Mouse (Mus musculus): ENCODE data around the gene Cacna2d2.

The Cacna2d2 gene

GRCm38 (mm10) chr9:107496359-107496758 lies 96.9 kb downstream of the Cacna2d2 start:
- no peak for DNase-seq (ENCODE audit: low read depth, low spot score)

- no peak for DNase-seq (ENCODE audit: low read depth, low spot score)
Observed at GRCm38 (mm10) chr9:107500708-107501286, 101.4 kb downstream of the Cacna2d2 start.

GRCm38 (mm10) chr9:107502131-107502846 lies 102.9 kb downstream of the Cacna2d2 start:
- DNase-seq (ENCODE audit: low read depth, low spot score) = no peak

- DNase-seq (ENCODE audit: low read depth, low spot score) = no peak
Observed at GRCm38 (mm10) chr9:107504662-107505537, 105.5 kb downstream of the Cacna2d2 start.

GRCm38 (mm10) chr9:107508266-107508665 lies 108.9 kb downstream of the Cacna2d2 start:
- DNase-seq (ENCODE audit: low read depth, low spot score) = no peak

- no peak for DNase-seq (ENCODE audit: low read depth, low spot score)
Observed at GRCm38 (mm10) chr9:107510384-107511100, 111.1 kb downstream of the Cacna2d2 start.

GRCm38 (mm10) chr9:107511436-107511835 lies 112.0 kb downstream of the Cacna2d2 start:
- DNase-seq (ENCODE audit: low read depth, low spot score) = no peak

- DNase-seq (ENCODE audit: low read depth, low spot score) = no peak
Observed at GRCm38 (mm10) chr9:107512326-107512725, 112.9 kb downstream of the Cacna2d2 start.

- peak; percentile 88 for DNase-seq (ENCODE audit: low read depth, low spot score)
Observed at GRCm38 (mm10) chr9:107514303-107514955, 115.0 kb downstream of the Cacna2d2 start.

- DNase-seq (ENCODE audit: low read depth, low spot score) = no peak
Observed at GRCm38 (mm10) chr9:107520331-107520730, 120.9 kb downstream of the Cacna2d2 start.

- peak; percentile 47 for DNase-seq (ENCODE audit: low read depth, low spot score)
Observed at GRCm38 (mm10) chr9:107521190-107521589, 121.8 kb downstream of the Cacna2d2 start.

GRCm38 (mm10) chr9:107521711-107522399 lies 122.4 kb downstream of the Cacna2d2 start:
- peak; percentile 58 for DNase-seq (ENCODE audit: low read depth, low spot score)

- DNase-seq (ENCODE audit: low read depth, low spot score) = no peak
Observed at GRCm38 (mm10) chr9:107522400-107522711, 122.9 kb downstream of the Cacna2d2 start.

GRCm38 (mm10) chr9:107526198-107527026 lies 127.0 kb downstream of the Cacna2d2 start:
- DNase-seq (ENCODE audit: low read depth, low spot score) = peak; percentile 85

- DNase-seq (ENCODE audit: low read depth, low spot score) = peak; percentile 94
Observed at GRCm38 (mm10) chr9:107533791-107534407, 134.5 kb downstream of the Cacna2d2 start, which contains the start of gene Tmem115. TSS of gene Tmem115 (plus strand) at chr9:107533945.

- DNase-seq (ENCODE audit: low read depth, low spot score) = no peak
Observed at GRCm38 (mm10) chr9:107534408-107535202, 135.2 kb downstream of the Cacna2d2 start.

GRCm38 (mm10) chr9:107538231-107538630 lies 138.8 kb downstream of the Cacna2d2 start:
- no peak for DNase-seq (ENCODE audit: low read depth, low spot score)

GRCm38 (mm10) chr9:107538711-107539110 lies 139.3 kb downstream of the Cacna2d2 start:
- DNase-seq (ENCODE audit: low read depth, low spot score) = no peak

All from CD4-positive, CD25-positive, alpha-beta regulatory T cell, adult 2 months (primary cell).